In the genomic region with DNA sequence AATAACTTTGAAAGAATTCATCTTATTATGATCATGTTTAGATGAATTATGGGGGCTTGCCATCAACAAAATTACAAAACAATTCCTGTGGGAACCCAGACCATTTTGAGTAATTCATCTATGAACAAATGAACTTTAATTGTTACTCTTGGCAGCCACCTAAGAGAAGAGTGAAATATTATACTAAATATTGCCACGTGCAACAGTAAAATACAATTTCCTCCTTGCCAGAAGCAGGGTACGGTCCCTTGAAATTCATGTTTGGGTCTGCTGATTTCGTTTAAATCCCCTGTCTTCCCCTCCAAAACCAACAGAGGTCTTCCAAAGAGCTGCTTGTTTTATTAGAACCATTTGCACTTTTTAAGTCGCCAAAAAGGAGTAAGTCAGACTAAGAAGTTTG, we compare ENCODE assay signal across 27 mouse cellular contexts.
DNase-seq lines count a peak whose midpoint lies in the region; ATAC-seq lines count a peak whose summit lies in the region.
"Had no signal": no experiment of that assay in that cellular context is flagged by ENCODE, and none has a peak within 500 bp of the region (broad histone marks: within the 10 kb centered on the region; RNA-seq: fewer than 3 reads in every experiment).

No protein-coding gene starts in this region.

- no peaks in the 10 kb centered on the region for H3K4me1 ChIP-seq in embryonic facial prominence, embryonic 11.5 days (ENCODE audit: control insufficient read depth, insufficient read depth, low read length)
- H3K4me1 ChIP-seq in embryonic facial prominence, embryonic 10.5 days = no peaks in the 10 kb centered on the region
- H3K4me1 ChIP-seq in kidney, embryonic 15.5 days = no peaks in the 10 kb centered on the region
- H3K4me1 ChIP-seq: embryonic facial prominence, embryonic 12.5 days; embryonic facial prominence, embryonic 15.5 days; forebrain, embryonic 10.5 days; forebrain, embryonic 12.5 days had no signal

- H3K9me3 ChIP-seq in embryonic facial prominence, embryonic 11.5 days (replicated peaks; ENCODE audit: control insufficient read depth, low read length) = no peaks in the 10 kb centered on the region
- H3K9me3 ChIP-seq in embryonic facial prominence, embryonic 10.5 days = no peaks in the 10 kb centered on the region
- no peaks in the 10 kb centered on the region for H3K9me3 ChIP-seq in kidney, embryonic 15.5 days (replicated peaks)
- H3K9me3 ChIP-seq: embryonic facial prominence, embryonic 12.5 days; embryonic facial prominence, embryonic 15.5 days; forebrain, embryonic 10.5 days; forebrain, embryonic 12.5 days; G1E had no signal

- no peaks in the 10 kb centered on the region for H3K36me3 ChIP-seq in embryonic facial prominence, embryonic 11.5 days (replicated peaks; ENCODE audit: control insufficient read depth, insufficient read depth, low read depth, low read length)
- H3K36me3 ChIP-seq in embryonic facial prominence, embryonic 10.5 days (replicated peaks) = no peaks in the 10 kb centered on the region
- H3K36me3 ChIP-seq in kidney, embryonic 15.5 days = no peaks in the 10 kb centered on the region
- H3K36me3 ChIP-seq: embryonic facial prominence, embryonic 12.5 days; embryonic facial prominence, embryonic 15.5 days; forebrain, embryonic 10.5 days; forebrain, embryonic 12.5 days; G1E had no signal

- H3K4me2 ChIP-seq in embryonic facial prominence, embryonic 11.5 days (ENCODE audit: low read depth, low read length) = no peak overlapping the region
- no peak overlapping the region for H3K4me2 ChIP-seq in kidney, embryonic 15.5 days
- H3K4me2 ChIP-seq: embryonic facial prominence, embryonic 12.5 days; embryonic facial prominence, embryonic 15.5 days; forebrain, embryonic 12.5 days had no signal

- no peak overlapping the region for H3K4me3 ChIP-seq in embryonic facial prominence, embryonic 11.5 days (ENCODE audit: low read depth, low read length)
- no peak overlapping the region for H3K4me3 ChIP-seq in embryonic facial prominence, embryonic 10.5 days
- no peak overlapping the region for H3K4me3 ChIP-seq in kidney, embryonic 15.5 days (replicated peaks)
- H3K4me3 ChIP-seq: embryonic facial prominence, embryonic 12.5 days; embryonic facial prominence, embryonic 15.5 days; erythroblast, embryonic 14.5 days; forebrain, embryonic 10.5 days; forebrain, embryonic 12.5 days had no signal

- H3K9ac ChIP-seq in embryonic facial prominence, embryonic 11.5 days (replicated peaks; ENCODE audit: low read length) = no peak overlapping the region
- H3K9ac ChIP-seq in kidney, embryonic 15.5 days = no peak overlapping the region
- H3K9ac ChIP-seq: embryonic facial prominence, embryonic 12.5 days; embryonic facial prominence, embryonic 15.5 days; forebrain, embryonic 12.5 days had no signal

- 44% methylated on average over 4 of the region's 4 CpGs for WGBS in embryonic facial prominence, embryonic 11.5 days
- 59% methylated on average over 4 of the region's 4 CpGs for WGBS in embryonic facial prominence, embryonic 10.5 days
- WGBS in kidney, embryonic 15.5 days = 50% methylated on average over 4 of the region's 4 CpGs

- peak; percentile 28 for DNase-seq in embryonic facial prominence, embryonic 11.5 days (ENCODE audit: low spot score)
- no peak for DNase-seq in embryonic facial prominence, embryonic 10.5 days (ENCODE audit: low spot score)
- peak; percentile 4 for DNase-seq in kidney, adult 9 months
- DNase-seq in kidney, postnatal 14 days = peak; percentile 8
- no peak for DNase-seq in kidney, postnatal 36 days
- DNase-seq: adrenal gland, adult 8-10 months; adrenal gland, postnatal 14 days; adrenal gland, postnatal 36 days; B cell, adult 2 months; cerebellum, adult 11-12 months; cerebellum, adult 2 months; cerebellum, adult 9-10 months; cerebellum, postnatal 10 days; cerebellum, postnatal 25 days had no signal

- no peaks in the 10 kb centered on the region for H3K27me3 ChIP-seq in embryonic facial prominence, embryonic 11.5 days (ENCODE audit: control insufficient read depth, insufficient read depth, low read length)
- no peaks in the 10 kb centered on the region for H3K27me3 ChIP-seq in embryonic facial prominence, embryonic 10.5 days (replicated peaks; ENCODE audit: low read depth, poor library complexity, severe bottlenecking)
- no peaks in the 10 kb centered on the region for H3K27me3 ChIP-seq in kidney, embryonic 15.5 days
- H3K27me3 ChIP-seq: CH12.LX; embryonic facial prominence, embryonic 12.5 days; embryonic facial prominence, embryonic 15.5 days; forebrain, embryonic 12.5 days; Patski had no signal

- H3K27ac ChIP-seq in embryonic facial prominence, embryonic 11.5 days (replicated peaks; ENCODE audit: low read depth, low read length) = no peak overlapping the region
- no peak overlapping the region for H3K27ac ChIP-seq in embryonic facial prominence, embryonic 10.5 days (replicated peaks)
- H3K27ac ChIP-seq in kidney, embryonic 15.5 days = no peak overlapping the region
- H3K27ac ChIP-seq: embryonic facial prominence, embryonic 12.5 days; embryonic facial prominence, embryonic 15.5 days; forebrain, embryonic 10.5 days; forebrain, embryonic 12.5 days had no signal

- no peak for ATAC-seq in embryonic facial prominence, embryonic 11.5 days (replicated peaks; ENCODE audit: insufficient number of reproducible peaks, low FRiP score, low TSS enrichment, low read depth)
- no peak for ATAC-seq in kidney, embryonic 15.5 days (replicated peaks; ENCODE audit: low FRiP score)
- ATAC-seq: activated CD4-positive, CD25-positive, alpha-beta regulatory T cell, adult 4 months; CD4-positive, CD25-positive, alpha-beta regulatory T cell, adult 4 months; forebrain, embryonic 14.5 days; forebrain, embryonic 16.5 days; Patski had no signal

Comparison
In these comparisons a context has a peak if more than half of its experiments do, and no peak if none do; other contexts are left out.
1. DNase-seq: peak in embryonic facial prominence, embryonic 11.5 days (single experiment), kidney, adult 9 months (single experiment) and kidney, postnatal 14 days (single experiment); none in embryonic facial prominence, embryonic 10.5 days (single experiment) and kidney, postnatal 36 days (0 of 2).